Mouse (Mus musculus) testis, adult 2 months (tissue): ENCODE measurements around the gene A230050P20Rik.

Experiments
- CTCF ChIP-seq: fragments of 200-500 bp; IDR thresholded peaks from 2 replicates; pipeline ENCODE4 v1.5.1; 2012; ENCODE audit warnings: low read depth, mild to moderate bottlenecking, inconsistent platforms, low read length, moderate library complexity; ENCODE audit not compliant: control insufficient read depth, insufficient read depth, insufficient replicate concordance
- POLR2A ChIP-seq: fragments of 200-500 bp; IDR thresholded peaks from 2 replicates; pipeline ENCODE4 v1.6.1; 2012; ENCODE audit warnings: low read depth, mild to moderate bottlenecking, inconsistent platforms, low read length, moderate library complexity; ENCODE audit not compliant: control insufficient read depth

DNA sequence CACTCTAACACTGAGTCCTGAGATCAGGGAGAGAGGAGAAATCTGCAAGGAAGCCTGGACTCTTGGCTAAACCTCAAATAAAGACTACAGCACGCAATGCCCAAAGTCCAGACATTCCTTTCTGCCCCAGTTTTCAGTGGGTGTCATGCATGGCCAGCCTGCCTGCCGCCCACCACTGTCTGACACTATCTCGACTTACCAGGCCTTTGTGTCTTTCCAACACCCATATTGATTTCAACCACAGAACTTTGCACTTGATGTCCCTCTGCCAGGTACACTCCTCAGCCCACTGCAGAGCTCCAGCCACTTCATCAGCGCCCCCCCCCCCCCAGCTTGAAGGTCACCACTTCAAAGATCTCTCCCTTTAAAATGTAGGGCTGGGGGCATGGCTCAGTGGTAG lies 6.2 kb upstream of the A230050P20Rik start:
- TF ChIP-seq CTCF (no peak), POLR2A (no peak)
